Mouse (Mus musculus) forelimb bud, embryonic 11.5 days (tissue): ENCODE measurements around the gene Mfsd4b2.
"Not testable (repeated sequence)": the region's sequence is repeated elsewhere in the genome, so short reads cannot be mapped to it uniquely, and the experiment has no call there.

Experiments used
- DNase-seq: peaks from one replicate; pipeline ENCODE4 v3.0.0-alpha.2; 2012; ENCODE audit warnings: low read depth, low spot score

Mfsd4b2 gene

GRCm38 (mm10) chr10:39926616-39927139 lies at the start of gene Mfsd4b2:
Gene Mfsd4b2 (minus strand): TSS chr10:39926923.
- DNase-seq, result no peak

GRCm38 (mm10) chr10:39975771-39976170 lies 49.0 kb upstream of the Mfsd4b2 start:
- no peak for DNase-seq

- no peak for DNase-seq
Measured at GRCm38 (mm10) chr10:39974982-39975381, 48.3 kb upstream of the Mfsd4b2 start.

GRCm38 (mm10) chr10:39967512-39967911 lies 40.8 kb upstream of the Mfsd4b2 start:
- DNase-seq, result peak; percentile 55

GRCm38 (mm10) chr10:39961906-39962305 lies 35.2 kb upstream of the Mfsd4b2 start:
- no peak for DNase-seq

GRCm38 (mm10) chr10:39960441-39960822 lies 33.7 kb upstream of the Mfsd4b2 start:
- no peak for DNase-seq

GRCm38 (mm10) chr10:39959761-39960440 lies 33.2 kb upstream of the Mfsd4b2 start, which contains the start of gene Mfsd4b3:
Gene Mfsd4b3 (minus strand): TSS chr10:39960153.
- peak; percentile 93 for DNase-seq

GRCm38 (mm10) chr10:39958266-39958665 lies 31.5 kb upstream of the Mfsd4b2 start:
- no peak for DNase-seq

- no peak for DNase-seq
Measured at GRCm38 (mm10) chr10:39956340-39956878, 29.7 kb upstream of the Mfsd4b2 start.

- DNase-seq, result no peak
Measured at GRCm38 (mm10) chr10:39955163-39955562, 28.4 kb upstream of the Mfsd4b2 start.

GRCm38 (mm10) chr10:39949377-39949954 lies 22.7 kb upstream of the Mfsd4b2 start:
- no peak for DNase-seq

- DNase-seq, result not testable (repeated sequence)
Measured at GRCm38 (mm10) chr10:39947195-39947594, 20.5 kb upstream of the Mfsd4b2 start.

- no peak for DNase-seq
Measured at GRCm38 (mm10) chr10:39936553-39936952, 9.8 kb upstream of the Mfsd4b2 start.

- DNase-seq, result not testable (repeated sequence)
Measured at GRCm38 (mm10) chr10:39924556-39924955, 2.2 kb downstream of the Mfsd4b2 start.

GRCm38 (mm10) chr10:39912616-39913015 lies 14.1 kb downstream of the Mfsd4b2 start:
- DNase-seq, result no peak

GRCm38 (mm10) chr10:39908768-39909441 lies 17.8 kb downstream of the Mfsd4b2 start:
- DNase-seq, result no peak

GRCm38 (mm10) chr10:39906799-39907658 lies 19.7 kb downstream of the Mfsd4b2 start:
- no peak for DNase-seq

- DNase-seq, result no peak
Measured at GRCm38 (mm10) chr10:39904191-39904590, 22.5 kb downstream of the Mfsd4b2 start.

GRCm38 (mm10) chr10:39898874-39899371 lies 27.8 kb downstream of the Mfsd4b2 start, which contains the start of gene Mfsd4b4:
Gene Mfsd4b4 (minus strand): TSS chr10:39899238.
- peak; percentile 90 for DNase-seq

GRCm38 (mm10) chr10:39896503-39896902 lies 30.2 kb downstream of the Mfsd4b2 start:
- DNase-seq, result no peak
